Mouse (Mus musculus) limb, embryonic 15.5 days (tissue): ENCODE data around the gene Trim26. TPM values are rescaled to one million over a fixed set of nuclear protein-coding genes. Genes with fewer than 3 reads are reported as not detected.
"Not testable (repeated sequence)": the region's sequence is repeated elsewhere in the genome, so short reads cannot be mapped to it uniquely, and the experiment has no call there.

Experiments used
- ATAC-seq: fragments of 200-750 bp; cut with Nextera tagmentation; 2 replicates; pipeline ENCODE4 v1.8.0; 2017; ENCODE audit warnings: low read depth, moderate TSS enrichment; ENCODE audit not compliant: insufficient number of reproducible peaks, low FRiP score, low TSS enrichment
- H3K27ac ChIP-seq: fragments of 300-500 bp; sonication (generic); 2 replicates; pipeline ENCODE4 v1.5.1; 2015; ENCODE audit warnings: moderate library complexity, mild to moderate bottlenecking, inconsistent platforms
- H3K27me3 ChIP-seq: fragments of 300-500 bp; sonication (generic); 2 replicates; pipeline ENCODE4 v1.6.1; 2015; ENCODE audit warnings: inconsistent platforms
- H3K36me3 ChIP-seq: fragments of 300-500 bp; sonication (generic); 2 replicates; pipeline ENCODE4 v1.6.1; 2015; ENCODE audit warnings: inconsistent platforms
- H3K4me1 ChIP-seq: fragments of 300-500 bp; sonication (generic); 2 replicates; pipeline ENCODE4 v1.6.1; 2015; ENCODE audit warnings: inconsistent platforms
- H3K4me2 ChIP-seq: fragments of 300-500 bp; sonication (generic); 2 replicates; pipeline ENCODE4 v1.6.1; 2015; ENCODE audit warnings: mild to moderate bottlenecking, inconsistent platforms
- H3K4me3 ChIP-seq: fragments of 300-500 bp; sonication (generic); 2 replicates; pipeline ENCODE4 v1.5.1; 2015; ENCODE audit warnings: mild to moderate bottlenecking, inconsistent platforms
- H3K9ac ChIP-seq: fragments of 300-500 bp; sonication (generic); 2 replicates; pipeline ENCODE4 v1.6.1; 2015; ENCODE audit warnings: inconsistent platforms
- H3K9me3 ChIP-seq: fragments of 300-500 bp; sonication (generic); 2 replicates; pipeline ENCODE4 v1.6.1; 2016; ENCODE audit warnings: inconsistent platforms
- WGBS: fragments of 180-500 bp; shearing (Covaris S2); methylation state at CpG from one replicate; pipeline ENCODE4 v1.1.7; 2015; 5-methylcytosine and 5-hydroxymethylcytosine counted together
- polyA plus RNA-seq: library from polyadenylated mRNA; unstranded; fragments of >200 nt; fragmentation: Nextera tagmentation; extraction: Ambion mirVana; gene quantifications from 2 replicates; pipeline ENCODE4 v1.2.1, GENCODE M21; 2015

Gene Trim26
- polyA plus RNA-seq, 1 experiment from 2014 or later: 44.3 TPM

DNA sequence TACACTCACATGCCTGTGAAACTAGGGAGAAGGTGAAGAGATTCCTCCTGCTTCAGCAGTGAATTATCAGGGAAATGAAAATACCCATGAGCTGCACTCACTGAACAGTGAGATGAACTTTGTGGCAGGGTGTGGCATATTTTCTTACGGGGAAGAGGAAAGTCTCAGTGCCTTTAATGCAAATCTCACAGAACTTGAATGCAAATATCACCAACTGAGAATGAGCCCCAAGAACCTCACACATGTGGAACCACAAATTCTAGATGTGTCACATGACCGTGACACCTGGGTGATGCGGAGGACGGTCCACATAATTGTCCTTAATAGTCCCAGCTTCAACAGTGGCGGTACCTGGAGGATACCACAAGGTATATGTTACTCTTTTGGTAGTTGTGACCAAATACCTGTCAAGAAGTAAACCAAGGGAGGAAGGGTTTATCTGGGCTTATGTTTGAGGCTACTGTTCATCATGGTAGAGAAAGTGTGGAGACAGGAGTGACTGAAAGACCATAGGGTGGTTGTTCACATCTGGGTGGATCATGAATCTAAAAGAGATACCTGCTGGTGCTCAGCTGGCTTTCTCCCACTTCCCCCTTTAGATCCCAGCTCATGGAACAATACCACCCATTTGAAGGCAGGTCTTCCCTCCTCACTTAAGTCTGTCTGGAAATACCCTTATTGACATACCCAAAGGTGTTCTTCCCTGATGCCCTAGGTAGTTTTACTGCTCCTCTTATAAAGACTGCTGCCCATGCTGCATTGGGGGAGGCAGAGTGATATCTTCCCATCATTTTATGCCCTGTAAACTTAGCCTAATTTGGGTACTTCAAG lies 53.4 kb downstream of the Trim26 start, which contains the start of gene Trim40:
TSS of gene Trim40 (minus strand) at position 51 of the 831 bp plus-strand sequence.
- no peak for ATAC-seq
- WGBS: 79% methylated on average over 5 of the region's 5 CpGs
- no peaks in the 10 kb centered on the region for H3K4me1 ChIP-seq
- H3K4me3 ChIP-seq: no peak within 1 kb of the TSS
- H3K36me3 ChIP-seq: no peaks in the 10 kb centered on the region
- H3K27me3 ChIP-seq: no peaks in the 10 kb centered on the region
- H3K27ac ChIP-seq: no peak within 1 kb of the TSS
- no peaks in the 10 kb centered on the region for H3K9me3 ChIP-seq
- H3K4me2 ChIP-seq: no peak within 1 kb of the TSS
- H3K9ac ChIP-seq: no peak within 1 kb of the TSS

DNA sequence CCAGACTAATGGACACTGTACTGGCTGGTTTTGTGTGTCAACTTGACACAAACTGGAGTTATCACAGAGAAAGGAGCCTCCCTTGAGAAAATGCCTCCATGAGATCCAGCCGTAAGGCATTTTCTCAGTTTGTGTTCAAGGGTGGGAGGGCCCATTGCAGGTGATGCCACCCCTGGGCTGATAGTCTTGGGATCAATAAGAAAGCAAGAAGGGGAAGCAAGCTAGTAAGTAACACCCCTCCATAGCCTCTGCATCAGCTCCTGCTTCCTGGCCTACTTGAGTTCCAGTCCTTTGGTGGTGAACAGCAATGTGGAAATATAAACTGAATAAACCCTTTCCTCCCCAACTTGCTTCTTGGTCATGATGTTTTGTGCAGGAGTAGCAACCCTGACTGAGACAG lies 54.6 kb downstream of the Trim26 start:
- H3K4me2 ChIP-seq, H3K4me3 ChIP-seq, H3K36me3 ChIP-seq, H3K4me1 ChIP-seq, H3K9ac ChIP-seq, H3K27me3 ChIP-seq, ATAC-seq, H3K27ac ChIP-seq, H3K9me3 ChIP-seq: not testable (repeated sequence)
- WGBS: 80% methylated on average over 1 of the region's 1 CpGs

DNA sequence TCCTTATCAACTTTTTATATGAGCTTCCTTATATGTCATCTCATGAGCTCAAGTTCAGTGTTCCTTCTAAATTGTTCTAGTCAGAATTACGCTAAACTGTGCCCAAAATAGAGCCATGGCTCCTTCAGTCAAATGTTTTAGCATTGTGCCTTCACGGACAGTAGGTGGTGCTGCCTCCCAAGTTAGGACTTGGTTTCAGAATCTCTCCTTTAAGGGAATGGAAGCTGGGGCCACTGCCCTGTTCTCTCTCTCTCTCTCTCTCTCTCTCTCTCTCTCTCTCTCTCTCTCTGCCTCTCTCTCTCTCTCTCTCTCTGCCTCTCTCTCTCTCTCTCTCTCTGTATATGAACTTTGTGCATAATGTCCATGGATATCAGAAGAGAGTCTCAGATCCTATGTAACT lies 55.4 kb downstream of the Trim26 start:
- Histone ChIP-seq H3K27ac (no peak overlapping the region), H3K27me3 (no peaks in the 10 kb centered on the region), H3K9me3 (no peaks in the 10 kb centered on the region), H3K9ac (no peak overlapping the region), H3K4me2 (no peak overlapping the region), H3K4me1 (no peaks in the 10 kb centered on the region), H3K4me3 (no peak overlapping the region), H3K36me3 (no peaks in the 10 kb centered on the region)
- no peak for ATAC-seq
- WGBS: 7% methylated on average over 2 of the region's 2 CpGs

DNA sequence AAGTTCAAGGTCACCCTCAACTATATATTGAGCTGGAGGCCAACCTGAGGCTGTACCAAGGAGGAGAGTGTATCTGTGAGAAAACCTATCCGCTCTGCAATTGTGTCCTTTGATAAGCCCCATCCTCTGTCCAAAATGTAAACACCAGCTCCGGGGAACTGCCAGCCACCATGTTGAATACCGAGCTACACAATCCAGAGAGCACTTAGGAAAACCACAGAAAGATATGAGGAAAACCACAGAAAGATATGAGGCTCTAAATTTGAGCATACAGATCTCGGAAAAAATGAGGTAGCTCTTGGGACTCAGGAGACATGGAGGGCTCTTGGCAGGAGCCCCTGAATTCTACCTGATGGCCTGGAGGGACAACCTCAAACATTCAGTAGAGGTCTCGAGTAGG lies 56.5 kb downstream of the Trim26 start:
- WGBS: 63% methylated on average over 5 of the region's 5 CpGs
- no peak overlapping the region for H3K4me3 ChIP-seq
- no peak overlapping the region for H3K27ac ChIP-seq
- no peak for ATAC-seq
- H3K9ac ChIP-seq: no peak overlapping the region
- no peaks in the 10 kb centered on the region for H3K36me3 ChIP-seq
- H3K27me3 ChIP-seq: no peaks in the 10 kb centered on the region
- H3K4me2 ChIP-seq: no peak overlapping the region
- H3K9me3 ChIP-seq: no peaks in the 10 kb centered on the region
- no peaks in the 10 kb centered on the region for H3K4me1 ChIP-seq

DNA sequence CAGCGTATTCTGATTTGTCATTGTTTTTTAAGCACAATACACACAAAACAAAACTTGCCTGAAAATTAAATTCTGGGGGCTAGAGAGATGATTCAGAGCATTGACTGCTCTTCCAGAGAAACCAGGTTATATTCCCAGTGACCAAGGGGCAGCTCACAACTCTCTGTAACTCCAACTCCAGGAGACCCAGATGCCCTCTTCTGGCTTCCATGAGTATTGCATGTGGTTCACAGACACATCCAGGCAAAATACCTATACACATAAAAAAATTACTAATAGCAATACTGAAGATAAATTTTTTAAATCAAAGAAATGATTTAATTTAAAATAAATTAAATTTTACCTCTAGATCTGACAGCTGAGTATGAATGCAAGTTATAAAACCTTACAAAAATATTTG lies 59.6 kb downstream of the Trim26 start:
- Histone ChIP-seq H3K4me2 (no peak overlapping the region), H3K9ac (no peak overlapping the region), H3K9me3 (no peaks in the 10 kb centered on the region), H3K36me3 (no peaks in the 10 kb centered on the region), H3K4me1 (no peaks in the 10 kb centered on the region), H3K27ac (no peak overlapping the region), H3K27me3 (no peaks in the 10 kb centered on the region), H3K4me3 (no peak overlapping the region)
- no peak for ATAC-seq
- WGBS: 95% methylated on average over 1 of the region's 1 CpGs

DNA sequence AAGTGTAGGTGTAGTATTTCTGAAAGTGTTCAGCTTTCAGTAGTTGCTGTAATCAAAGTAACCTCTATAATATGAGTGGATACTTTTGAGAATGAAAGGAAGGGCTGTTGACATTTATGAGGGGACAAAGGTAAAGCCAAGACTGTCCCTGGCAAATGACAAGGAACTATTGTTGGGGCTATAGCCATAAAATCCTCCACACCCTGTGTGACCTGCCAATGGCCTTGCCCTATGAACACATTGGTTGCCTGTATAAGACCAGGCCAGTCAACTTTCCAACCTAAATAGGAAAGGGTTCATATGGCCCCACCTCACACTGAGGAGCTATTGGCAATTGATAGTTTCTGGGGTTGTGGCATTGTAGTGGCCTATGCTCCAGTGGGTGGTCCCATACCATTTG lies 60.1 kb downstream of the Trim26 start:
- no peaks in the 10 kb centered on the region for H3K9me3 ChIP-seq
- no peak overlapping the region for H3K4me2 ChIP-seq
- no peaks in the 10 kb centered on the region for H3K27me3 ChIP-seq
- H3K4me1 ChIP-seq: no peaks in the 10 kb centered on the region
- no peak overlapping the region for H3K27ac ChIP-seq
- H3K4me3 ChIP-seq: no peak overlapping the region
- ATAC-seq: no peak
- H3K36me3 ChIP-seq: no peaks in the 10 kb centered on the region
- no peak overlapping the region for H3K9ac ChIP-seq

DNA sequence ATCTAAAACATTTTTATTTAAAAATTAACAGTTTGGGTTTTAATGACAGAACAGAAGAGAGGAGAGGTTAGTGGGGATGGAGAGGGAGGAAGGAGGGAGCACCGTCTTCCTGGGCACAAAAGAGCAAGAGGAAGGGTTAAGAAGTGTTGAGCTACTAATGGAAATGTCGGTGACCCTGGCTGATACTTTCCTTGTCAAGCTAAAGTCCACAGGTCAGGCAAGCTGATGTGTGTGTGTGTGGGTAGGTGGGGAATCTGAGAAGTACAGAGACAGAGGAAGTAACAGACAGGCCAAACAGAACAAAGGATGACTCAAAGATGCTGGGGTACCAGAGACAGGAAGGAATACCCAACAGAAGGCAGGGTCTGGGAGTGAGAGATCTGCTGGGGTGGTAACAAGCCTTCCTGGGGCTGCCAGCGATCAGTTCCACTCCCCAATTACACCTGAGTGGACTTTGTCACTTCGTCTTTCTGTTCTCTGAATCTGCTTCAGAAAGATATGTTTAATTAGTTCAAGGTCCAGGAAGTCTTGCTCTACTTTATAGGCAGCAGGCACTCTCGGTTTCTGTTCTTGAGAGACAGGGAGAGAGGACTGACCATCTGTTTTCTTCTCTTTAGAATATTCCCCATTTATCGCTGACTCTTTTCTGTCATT lies 60.7 kb downstream of the Trim26 start, which contains the start of gene Trim31:
TSS of gene Trim31 (plus strand) at position 567 of the 654 bp plus-strand sequence.
- Histone ChIP-seq H3K27me3 (no peaks in the 10 kb centered on the region), H3K9ac (no peak within 1 kb of the TSS), H3K36me3 (no peaks in the 10 kb centered on the region), H3K4me3 (no peak within 1 kb of the TSS), H3K27ac (no peak within 1 kb of the TSS), H3K9me3 (no peaks in the 10 kb centered on the region), H3K4me2 (no peak within 1 kb of the TSS), H3K4me1 (no peaks in the 10 kb centered on the region)
- 50% methylated on average over 6 of the region's 6 CpGs for WGBS
- ATAC-seq: no peak

DNA sequence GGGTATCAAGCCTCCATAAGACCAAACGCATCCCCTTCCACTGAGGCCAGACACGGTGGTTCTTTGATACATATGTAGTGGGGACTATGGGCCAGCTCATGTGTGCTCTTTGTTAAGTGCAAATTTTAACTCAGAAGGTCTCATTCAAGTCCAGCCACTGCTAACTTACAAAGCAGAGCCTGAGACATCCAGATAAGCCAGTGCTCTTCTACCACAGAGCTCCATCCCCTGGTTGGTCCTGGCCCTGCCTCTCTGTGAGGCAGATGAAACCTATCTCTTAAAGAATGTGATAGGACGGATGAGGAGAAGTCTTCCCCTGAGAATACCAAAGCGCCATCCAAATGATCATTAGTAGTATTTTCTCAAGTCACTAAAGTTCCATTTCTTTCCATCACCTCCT lies 62.4 kb downstream of the Trim26 start:
- Histone ChIP-seq H3K9ac (no peak overlapping the region), H3K27me3 (no peaks in the 10 kb centered on the region), H3K36me3 (no peaks in the 10 kb centered on the region), H3K27ac (no peak overlapping the region), H3K9me3 (no peaks in the 10 kb centered on the region), H3K4me2 (no peak overlapping the region), H3K4me3 (no peak overlapping the region), H3K4me1 (no peaks in the 10 kb centered on the region)
- 79% methylated on average over 4 of the region's 4 CpGs for WGBS
- ATAC-seq: no peak

DNA sequence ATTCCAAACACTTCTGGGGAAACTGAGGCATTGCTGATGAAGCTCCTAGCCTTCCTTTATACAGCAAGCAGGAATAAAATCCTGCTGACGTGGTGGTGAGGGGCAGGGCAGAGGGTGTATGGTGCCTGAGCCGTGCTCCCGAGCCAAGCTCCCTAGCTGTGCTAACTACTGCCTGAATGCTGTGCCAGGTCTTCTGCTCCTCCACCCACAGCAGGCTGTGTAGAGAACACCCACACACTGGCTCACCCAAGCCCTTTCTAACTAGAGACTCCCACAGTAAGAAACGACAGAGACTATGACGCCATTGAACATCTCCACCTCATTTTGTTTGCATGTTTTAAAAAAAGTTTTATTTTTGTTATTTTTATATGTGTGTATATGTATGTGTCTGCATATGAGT lies 63.1 kb downstream of the Trim26 start:
- no peak overlapping the region for H3K9ac ChIP-seq
- ATAC-seq: no peak
- H3K27me3 ChIP-seq: no peaks in the 10 kb centered on the region
- no peak overlapping the region for H3K27ac ChIP-seq
- no peaks in the 10 kb centered on the region for H3K9me3 ChIP-seq
- WGBS: 75% methylated on average over 5 of the region's 5 CpGs
- H3K4me3 ChIP-seq: no peak overlapping the region
- no peaks in the 10 kb centered on the region for H3K4me1 ChIP-seq
- no peaks in the 10 kb centered on the region for H3K36me3 ChIP-seq
- H3K4me2 ChIP-seq: no peak overlapping the region

DNA sequence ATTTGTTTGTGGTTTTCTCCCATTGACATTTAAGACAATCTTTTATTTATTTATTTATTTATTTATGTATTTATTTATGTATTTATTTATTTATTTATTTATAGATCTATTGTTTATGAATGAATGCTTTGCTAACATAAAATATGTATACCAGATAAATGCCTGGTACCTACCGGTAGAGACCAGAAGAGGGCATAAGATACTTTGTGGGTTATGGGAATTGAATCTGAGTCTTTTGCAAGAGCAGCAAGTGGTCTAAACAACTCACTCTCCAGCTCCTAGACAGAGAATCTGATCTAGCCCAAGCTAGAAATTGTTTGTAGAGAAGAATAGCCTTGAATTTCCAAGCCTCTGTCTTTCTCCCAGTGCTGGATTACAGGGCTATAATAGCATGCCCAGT lies 63.8 kb downstream of the Trim26 start:
- WGBS: 40% methylated on average over 1 of the region's 1 CpGs
- no peak for ATAC-seq
- H3K4me3 ChIP-seq: no peak overlapping the region
- no peak overlapping the region for H3K9ac ChIP-seq
- H3K4me2 ChIP-seq: no peak overlapping the region
- H3K27ac ChIP-seq: no peak overlapping the region
- H3K36me3 ChIP-seq: no peaks in the 10 kb centered on the region
- no peaks in the 10 kb centered on the region for H3K9me3 ChIP-seq
- H3K27me3 ChIP-seq: no peaks in the 10 kb centered on the region
- no peaks in the 10 kb centered on the region for H3K4me1 ChIP-seq

DNA sequence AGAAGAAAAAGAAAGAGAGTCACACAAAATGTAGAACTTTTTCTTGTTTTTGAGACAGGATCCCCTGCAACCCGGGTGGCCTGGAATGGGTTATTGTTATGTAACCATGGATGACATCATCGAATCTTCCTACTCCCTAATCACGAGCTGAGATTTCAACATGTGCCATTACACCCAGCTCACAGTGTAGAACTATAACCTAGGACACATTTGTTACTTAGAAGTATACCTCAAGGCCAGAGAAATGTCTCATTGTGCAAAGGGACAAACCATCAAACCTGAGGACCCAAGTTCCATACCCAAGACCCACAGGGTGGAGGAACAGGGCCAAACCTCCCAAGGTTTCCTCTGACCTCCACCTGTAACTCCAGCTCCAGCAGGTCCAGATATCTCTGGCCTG lies 66.7 kb downstream of the Trim26 start:
- ATAC-seq: no peak
- Histone ChIP-seq H3K36me3 (no peaks in the 10 kb centered on the region), H3K9ac (no peak overlapping the region), H3K27me3 (no peaks in the 10 kb centered on the region), H3K4me3 (no peak overlapping the region), H3K4me2 (no peak overlapping the region), H3K4me1 (no peaks in the 10 kb centered on the region), H3K27ac (no peak overlapping the region), H3K9me3 (no peaks in the 10 kb centered on the region)
- WGBS: 68% methylated on average over 3 of the region's 3 CpGs

DNA sequence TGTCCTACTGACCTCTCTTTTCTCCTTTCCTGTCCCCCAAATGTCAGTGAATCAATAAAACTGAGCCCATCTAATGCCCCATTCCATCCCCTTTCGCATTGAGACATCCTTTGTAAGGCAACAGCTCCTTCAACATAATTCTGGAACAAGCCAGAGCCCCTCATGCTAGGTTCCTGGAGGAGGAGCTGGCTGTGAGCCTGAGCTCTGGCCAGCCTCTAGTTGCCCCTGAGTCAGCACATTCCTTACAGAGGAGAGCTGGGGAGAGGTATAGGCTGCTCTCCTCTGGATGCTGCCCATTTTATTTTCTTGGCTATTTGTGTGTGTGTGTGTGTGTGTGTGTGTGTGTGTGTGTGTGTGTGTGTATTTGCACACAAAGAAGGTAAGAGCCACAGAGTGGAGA lies 71.3 kb downstream of the Trim26 start:
- H3K27ac ChIP-seq: no peak overlapping the region
- H3K9ac ChIP-seq: no peak overlapping the region
- no peaks in the 10 kb centered on the region for H3K4me1 ChIP-seq
- ATAC-seq: no peak
- no peak overlapping the region for H3K4me3 ChIP-seq
- WGBS: 54% methylated on average over 1 of the region's 1 CpGs
- no peak overlapping the region for H3K4me2 ChIP-seq
- no peaks in the 10 kb centered on the region for H3K9me3 ChIP-seq
- no peaks in the 10 kb centered on the region for H3K27me3 ChIP-seq
- no peaks in the 10 kb centered on the region for H3K36me3 ChIP-seq
